Mouse (Mus musculus) intestine, embryonic 15.5 days (tissue): ENCODE measurements around the gene Klf13. TPM values are rescaled to one million over a fixed set of nuclear protein-coding genes. Genes with fewer than 3 reads are reported as not detected.

Experiments used
- ATAC-seq: fragments of 200-750 bp; cut with Nextera tagmentation; 2 replicates; pipeline ENCODE4 v1.8.0; 2017; ENCODE audit warnings: moderate TSS enrichment, moderate library complexity
- H3K27ac ChIP-seq: fragments of 300-500 bp; sonication (generic); 2 replicates; pipeline ENCODE4 v1.5.1; 2015; ENCODE audit warnings: mild to moderate bottlenecking, inconsistent platforms
- H3K27me3 ChIP-seq: fragments of 300-500 bp; sonication (generic); replicated peaks from 2 replicates; pipeline ENCODE4 v1.6.1; 2015; ENCODE audit warnings: inconsistent platforms
- H3K36me3 ChIP-seq: fragments of 300-500 bp; sonication (generic); 2 replicates; pipeline ENCODE4 v1.6.1; 2015; ENCODE audit warnings: inconsistent platforms
- H3K4me1 ChIP-seq: fragments of 300-500 bp; sonication (generic); replicated peaks from 2 replicates; pipeline ENCODE4 v1.6.1; 2015; ENCODE audit warnings: inconsistent platforms
- H3K4me2 ChIP-seq: fragments of 300-500 bp; sonication (generic); replicated peaks from 2 replicates; pipeline ENCODE4 v1.6.1; 2015; ENCODE audit warnings: mild to moderate bottlenecking, inconsistent platforms
- H3K4me3 ChIP-seq: fragments of 300-500 bp; sonication (generic); replicated peaks from 2 replicates; pipeline ENCODE4 v1.5.1; 2015; ENCODE audit warnings: inconsistent platforms
- H3K9ac ChIP-seq: fragments of 300-500 bp; sonication (generic); 2 replicates; pipeline ENCODE4 v1.6.1; 2015; ENCODE audit warnings: inconsistent platforms
- H3K9me3 ChIP-seq: fragments of 300-500 bp; sonication (generic); 2 replicates; pipeline ENCODE4 v1.6.1; 2016; ENCODE audit warnings: inconsistent platforms
- WGBS: fragments of 180-500 bp; shearing (Covaris S2); methylation state at CpG from one replicate; pipeline ENCODE4 v1.1.7; 2015; 5-methylcytosine and 5-hydroxymethylcytosine counted together
- polyA plus RNA-seq: library from polyadenylated mRNA; unstranded; fragments of >200 nt; fragmentation: Nextera tagmentation; extraction: Ambion mirVana; gene quantifications from 2 replicates; pipeline ENCODE4 v1.2.1, GENCODE M21; 2015

Klf13 gene
- polyA plus RNA-seq, 1 experiment from 2014 or later = 26.7 TPM

DNA sequence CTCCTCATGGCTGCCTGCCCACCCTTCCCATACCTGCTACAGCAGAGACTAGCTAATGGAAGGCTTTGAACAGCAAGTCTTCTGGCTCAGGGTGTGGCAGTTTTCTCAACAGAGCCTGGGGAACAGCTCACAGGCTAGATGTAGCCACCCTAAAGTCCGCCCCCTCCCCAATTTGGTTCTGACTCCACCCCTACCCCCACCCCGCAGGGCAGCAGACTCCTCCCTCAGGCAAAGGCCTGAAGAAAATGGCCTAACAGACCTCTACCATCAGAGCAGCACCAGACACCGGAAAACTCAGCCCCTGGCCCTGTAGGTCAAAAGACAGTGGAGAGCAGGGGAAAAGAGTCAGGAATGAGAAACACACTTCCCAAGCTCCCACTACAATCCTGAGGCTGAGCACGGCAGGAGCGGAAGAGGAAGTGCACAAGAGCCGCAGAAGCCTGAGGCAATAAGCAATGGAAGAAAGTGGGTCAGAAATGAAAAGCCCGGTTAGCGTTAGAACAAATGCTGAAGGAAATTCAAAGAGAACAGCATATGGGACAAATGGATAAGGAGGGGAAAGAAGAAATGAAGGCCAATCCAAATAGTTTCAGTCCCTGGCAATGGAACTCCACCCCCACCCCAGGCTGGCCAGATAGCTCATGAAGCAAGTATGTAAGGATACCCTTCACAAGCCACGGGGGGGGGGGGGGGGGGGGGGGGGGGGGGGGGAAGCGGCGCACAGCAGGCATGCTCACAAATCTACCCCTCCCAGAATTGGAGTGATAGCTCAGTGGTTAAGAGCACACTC lies 30.0 kb downstream of the Klf13 start:
- no peak for ATAC-seq
- WGBS = 36% methylated on average over 10 of the region's 11 CpGs
- H3K27ac ChIP-seq = no peak overlapping the region
- no peaks in the 10 kb centered on the region for H3K27me3 ChIP-seq
- H3K9me3 ChIP-seq = no peaks in the 10 kb centered on the region
- no peaks in the 10 kb centered on the region for H3K36me3 ChIP-seq
- no peak overlapping the region for H3K4me3 ChIP-seq
- peaks cover 43% of the 10 kb centered on the region for H3K4me1 ChIP-seq
- no peak overlapping the region for H3K9ac ChIP-seq
- no peak overlapping the region; the same call in 1 of the 2 replicates for H3K4me2 ChIP-seq

DNA sequence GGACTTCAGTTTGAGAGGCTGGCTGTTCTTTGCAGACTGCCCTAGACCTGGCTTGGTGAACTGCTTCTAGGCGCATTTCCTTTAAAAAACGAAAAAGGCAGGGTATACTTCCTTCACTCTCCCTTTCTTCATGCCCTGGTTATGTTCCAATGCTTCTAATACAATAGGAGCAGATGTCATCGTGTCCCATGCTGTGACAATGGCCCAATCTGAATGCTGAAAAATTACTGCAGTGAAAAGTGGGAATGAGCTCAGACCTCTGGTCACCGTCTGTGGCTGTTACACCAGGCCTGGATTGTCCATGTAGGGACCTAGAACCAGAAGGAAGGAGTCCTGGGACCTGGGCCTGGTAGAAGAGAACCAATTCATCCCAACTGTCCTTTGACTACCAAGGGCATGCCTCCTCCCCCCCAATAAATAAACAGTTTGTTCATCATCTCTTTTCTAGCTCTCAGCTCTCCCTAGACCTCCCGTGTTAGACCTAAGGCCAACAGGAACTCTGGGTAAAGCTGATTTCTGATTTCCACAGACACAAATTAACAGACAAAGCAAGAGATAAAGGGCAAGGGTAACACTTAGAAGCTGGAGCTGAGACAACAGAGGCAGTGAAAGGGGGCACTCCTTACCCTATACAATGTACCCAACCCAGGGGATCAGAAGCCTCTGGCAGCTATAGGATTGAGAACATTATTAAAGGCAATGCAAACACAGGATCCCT lies 30.8 kb downstream of the Klf13 start:
- H3K4me3 ChIP-seq = no peak overlapping the region
- ATAC-seq = no peak
- no peak overlapping the region for H3K27ac ChIP-seq
- no peaks in the 10 kb centered on the region for H3K27me3 ChIP-seq
- H3K36me3 ChIP-seq = no peaks in the 10 kb centered on the region
- H3K9ac ChIP-seq = no peak overlapping the region
- peaks cover 40% of the 10 kb centered on the region for H3K4me1 ChIP-seq
- H3K9me3 ChIP-seq = no peaks in the 10 kb centered on the region
- no peak overlapping the region for H3K4me2 ChIP-seq
- WGBS = 77% methylated on average over 5 of the region's 5 CpGs

DNA sequence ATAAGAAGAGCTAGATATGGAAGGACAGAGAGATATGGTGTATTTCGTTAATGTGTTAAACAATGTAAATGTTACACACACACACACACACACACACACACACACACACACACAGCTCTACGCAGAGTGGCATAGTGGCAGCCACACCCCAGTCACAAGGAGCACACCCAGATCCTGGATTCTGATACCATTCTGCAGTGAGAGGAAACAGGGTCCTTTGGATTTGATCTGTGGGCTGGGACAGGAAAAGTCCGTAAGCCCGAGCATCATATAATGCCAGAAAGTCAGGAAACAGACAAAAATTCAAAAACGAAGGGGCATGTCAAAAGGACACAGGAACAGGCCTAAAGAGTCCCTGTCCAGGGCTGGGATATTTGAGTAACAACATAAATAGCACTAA lies 33.1 kb downstream of the Klf13 start:
- 63% methylated on average over 5 of the region's 5 CpGs for WGBS
- Histone ChIP-seq H3K9me3 (no peaks in the 10 kb centered on the region), H3K4me3 (no peak overlapping the region), H3K27me3 (no peaks in the 10 kb centered on the region), H3K4me2 (no peak overlapping the region), H3K36me3 (no peaks in the 10 kb centered on the region), H3K9ac (no peak overlapping the region), H3K4me1 (peaks cover 22% of the 10 kb centered on the region), H3K27ac (no peak overlapping the region)
- peak; percentile 48; the same call in 1 of the 2 replicates for ATAC-seq

DNA sequence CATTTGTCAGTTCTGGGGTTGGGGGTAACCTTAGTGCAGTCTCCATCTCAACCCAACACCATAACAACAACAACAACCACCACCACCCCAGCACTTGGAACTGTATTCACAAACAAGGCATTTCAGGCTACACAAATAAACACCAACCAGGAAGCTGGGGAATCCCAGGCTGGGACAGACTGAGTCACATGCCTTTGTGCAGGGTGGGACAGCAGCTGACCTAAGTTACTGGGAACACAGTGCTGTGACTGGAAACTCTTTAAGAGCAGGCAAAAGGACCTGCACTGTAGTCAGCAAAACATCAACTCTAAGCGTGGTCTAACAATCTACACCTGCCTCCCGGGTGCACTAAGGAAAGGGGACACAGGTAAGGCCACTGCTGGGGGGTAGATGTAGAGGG lies 33.5 kb downstream of the Klf13 start:
- Histone ChIP-seq H3K27me3 (no peaks in the 10 kb centered on the region), H3K9me3 (no peaks in the 10 kb centered on the region), H3K27ac (no peak overlapping the region), H3K9ac (no peak overlapping the region), H3K4me2 (no peak overlapping the region), H3K4me1 (peaks cover 19% of the 10 kb centered on the region), H3K36me3 (no peaks in the 10 kb centered on the region), H3K4me3 (no peak overlapping the region)
- ATAC-seq = peak; percentile 48; the same call in 1 of the 2 replicates
- whole genome bisulfite sequencing = 83% methylated on average over 2 of the region's 2 CpGs

DNA sequence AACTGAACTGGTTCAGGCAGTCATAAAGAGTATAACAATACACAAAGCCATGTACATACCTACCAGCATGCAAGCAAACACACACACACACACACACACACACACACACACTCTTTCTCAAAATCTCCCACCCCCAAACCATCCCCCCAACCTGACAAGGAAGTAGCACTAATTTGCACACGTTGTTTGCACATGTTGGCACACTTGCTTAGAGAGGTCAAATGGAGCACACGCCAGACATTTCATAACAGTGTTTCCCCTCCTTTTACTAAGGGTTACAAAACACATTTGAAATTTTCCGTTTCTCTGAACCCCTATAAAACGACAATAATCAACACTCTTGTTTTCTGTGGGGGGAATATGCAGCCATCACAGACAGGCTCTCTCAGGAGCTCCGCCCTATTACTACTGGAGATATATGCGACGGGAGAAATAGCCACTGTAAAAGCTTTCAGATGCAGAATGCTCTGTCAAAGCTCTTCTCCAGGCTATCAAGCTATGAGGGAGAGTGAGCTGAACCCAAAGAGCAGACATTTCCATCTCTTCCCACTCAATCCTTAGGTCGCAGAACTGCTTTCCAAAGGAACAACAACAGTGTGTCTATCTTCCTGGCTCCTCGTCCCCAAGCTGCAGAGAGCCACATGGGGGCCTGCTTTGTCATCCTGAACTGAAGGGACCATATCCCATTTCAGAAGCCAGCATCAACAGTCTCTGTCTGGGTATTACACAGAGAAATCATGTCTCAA lies 34.9 kb downstream of the Klf13 start:
- no peaks in the 10 kb centered on the region for H3K9me3 ChIP-seq
- H3K27ac ChIP-seq = no peak overlapping the region

DNA sequence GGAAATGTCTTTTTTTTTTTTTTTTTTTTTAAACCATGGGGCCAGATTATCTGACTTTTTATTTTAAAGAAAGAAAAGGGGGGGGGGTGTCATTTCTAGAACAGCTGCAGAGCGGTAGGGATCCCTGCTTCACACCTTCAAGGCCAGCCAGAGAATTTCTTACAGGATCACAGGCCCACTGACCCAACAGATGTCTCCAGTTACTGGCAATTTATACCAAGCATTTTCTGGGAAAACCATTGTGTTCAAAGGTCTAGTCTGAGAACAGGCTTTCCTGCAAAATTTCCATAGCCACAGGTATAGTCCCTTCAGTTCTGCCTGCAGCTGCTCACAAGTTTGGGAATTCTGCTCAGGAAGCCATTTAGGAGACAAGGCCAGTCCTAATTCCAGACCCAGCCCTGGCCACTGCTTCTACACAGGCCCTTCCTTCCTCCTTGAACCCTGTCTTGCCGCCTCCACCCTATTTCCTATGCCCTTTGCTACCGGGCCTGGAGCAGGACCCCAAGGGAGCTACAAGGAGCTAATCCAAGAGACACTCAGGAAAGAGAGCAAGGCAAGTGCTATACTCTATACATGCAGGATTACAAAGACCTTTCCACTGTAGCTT lies 36.0 kb downstream of the Klf13 start:
- Histone ChIP-seq H3K36me3 (no peaks in the 10 kb centered on the region), H3K9me3 (no peaks in the 10 kb centered on the region), H3K9ac (no peak overlapping the region), H3K4me2 (no peak overlapping the region), H3K4me3 (no peak overlapping the region), H3K27ac (no peak overlapping the region), H3K27me3 (no peaks in the 10 kb centered on the region), H3K4me1 (peaks cover 15% of the 10 kb centered on the region)
- WGBS = 56% methylated on average over 3 of the region's 3 CpGs
- no peak for ATAC-seq

More for the DNA sequence above, 34.9 kb downstream of the Klf13 start:
- H3K4me3 ChIP-seq = no peak overlapping the region
- no peak for ATAC-seq
- peaks cover 16% of the 10 kb centered on the region for H3K4me1 ChIP-seq
- H3K36me3 ChIP-seq = no peaks in the 10 kb centered on the region
- H3K9ac ChIP-seq = no peak overlapping the region
- WGBS = 59% methylated on average over 9 of the region's 9 CpGs
- no peak overlapping the region for H3K4me2 ChIP-seq
- H3K27me3 ChIP-seq = no peaks in the 10 kb centered on the region

DNA sequence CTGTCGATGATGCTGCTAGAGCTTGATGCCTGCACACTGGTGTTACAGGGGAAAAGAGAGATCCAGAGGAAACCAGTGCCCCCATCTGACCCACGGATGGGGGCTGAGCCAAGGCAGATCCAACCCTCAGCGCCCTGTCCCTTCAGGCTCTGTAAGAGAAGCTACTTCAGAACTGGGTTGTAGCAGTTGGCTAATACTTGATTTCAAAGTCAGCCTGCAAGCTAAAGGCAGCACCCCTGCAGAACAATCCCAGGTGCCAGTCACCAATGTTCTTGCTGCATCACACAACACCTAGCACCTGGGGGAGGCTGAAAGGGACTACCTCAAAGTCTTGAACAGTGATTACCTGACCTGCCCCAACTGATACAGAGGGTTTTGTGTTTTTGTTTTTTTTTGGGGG lies 36.8 kb downstream of the Klf13 start:
- no peak for ATAC-seq
- no peaks in the 10 kb centered on the region for H3K36me3 ChIP-seq
- no peaks in the 10 kb centered on the region for H3K9me3 ChIP-seq
- WGBS = 75% methylated on average over 3 of the region's 3 CpGs
- peaks cover 23% of the 10 kb centered on the region for H3K4me1 ChIP-seq
- H3K9ac ChIP-seq = no peak overlapping the region
- no peaks in the 10 kb centered on the region for H3K27me3 ChIP-seq
- H3K4me2 ChIP-seq = no peak overlapping the region
- no peak overlapping the region for H3K27ac ChIP-seq
- H3K4me3 ChIP-seq = no peak overlapping the region

DNA sequence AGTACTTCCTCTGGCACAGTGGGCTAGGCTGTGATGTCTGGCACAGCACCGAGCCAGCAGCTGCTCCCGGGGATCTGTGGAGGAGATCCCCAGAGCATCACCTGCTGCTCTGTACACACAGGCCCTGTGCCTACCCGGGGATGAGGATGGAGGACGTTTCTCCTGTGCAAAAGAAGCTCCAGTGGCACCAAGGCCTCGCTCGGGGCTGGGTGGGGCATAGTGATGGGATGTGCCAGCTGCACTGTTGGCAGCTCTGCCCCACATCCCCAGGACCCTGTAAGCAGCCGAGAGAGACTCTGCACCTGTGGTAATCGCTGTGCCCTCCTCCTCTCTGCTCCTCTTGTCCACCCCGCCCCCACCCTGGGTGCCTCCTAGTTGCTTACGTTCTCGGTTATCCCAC lies 37.4 kb downstream of the Klf13 start:
- no peak for ATAC-seq
- Histone ChIP-seq H3K27ac (no peak overlapping the region), H3K27me3 (no peaks in the 10 kb centered on the region), H3K36me3 (no peaks in the 10 kb centered on the region), H3K9me3 (no peaks in the 10 kb centered on the region), H3K4me1 (peaks cover 28% of the 10 kb centered on the region), H3K4me3 (no peak overlapping the region), H3K9ac (no peak overlapping the region), H3K4me2 (no peak overlapping the region)
- WGBS = 75% methylated on average over 11 of the region's 11 CpGs

DNA sequence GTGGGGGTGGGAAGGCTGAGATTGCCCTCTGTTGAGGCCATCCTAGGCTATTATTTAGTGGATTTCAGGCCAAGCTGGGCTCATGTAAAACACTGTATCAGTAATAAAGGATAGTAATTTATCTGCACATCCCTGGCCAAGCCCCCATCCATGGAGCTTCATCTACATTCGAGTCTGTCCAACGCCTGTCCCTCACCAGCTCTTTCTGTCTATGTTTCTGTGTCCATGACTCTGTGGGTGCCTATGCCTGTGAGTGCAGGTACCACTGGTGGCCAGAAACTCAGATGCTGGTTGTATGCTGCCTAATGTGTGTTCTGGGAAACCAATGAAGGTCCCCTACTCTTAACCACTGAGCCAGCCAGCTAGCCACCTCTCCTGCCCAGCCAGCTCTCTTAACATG lies 38.3 kb downstream of the Klf13 start:
- Histone ChIP-seq H3K4me3 (no peak overlapping the region), H3K4me2 (no peak overlapping the region), H3K27me3 (no peaks in the 10 kb centered on the region), H3K9ac (no peak overlapping the region), H3K9me3 (no peaks in the 10 kb centered on the region), H3K4me1 (peaks cover 31% of the 10 kb centered on the region), H3K27ac (no peak overlapping the region), H3K36me3 (no peaks in the 10 kb centered on the region)
- ATAC-seq = no peak
- 88% methylated on average over 2 of the region's 2 CpGs for WGBS

DNA sequence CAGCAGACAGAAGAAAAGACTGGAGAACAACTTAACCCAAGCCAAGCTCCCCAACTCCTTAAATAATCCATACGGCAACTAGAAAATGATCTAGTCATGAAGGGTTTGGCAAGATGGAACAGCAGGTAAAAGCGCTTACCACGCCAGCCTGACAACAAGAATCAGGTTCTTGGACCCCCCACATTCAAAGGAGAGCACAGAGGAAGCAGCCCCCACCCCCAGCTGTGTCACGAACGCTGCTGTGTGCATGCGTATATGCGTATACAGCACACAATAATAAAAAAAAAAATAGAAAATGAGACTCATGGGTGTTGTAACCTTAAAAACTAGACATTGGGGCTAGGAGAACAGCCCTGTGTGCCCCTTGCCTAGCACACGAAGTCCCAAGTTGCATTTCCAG lies 38.8 kb downstream of the Klf13 start:
- no peak overlapping the region for H3K4me3 ChIP-seq
- no peaks in the 10 kb centered on the region for H3K36me3 ChIP-seq
- no peaks in the 10 kb centered on the region for H3K27me3 ChIP-seq
- no peak overlapping the region for H3K4me2 ChIP-seq
- H3K9ac ChIP-seq = no peak overlapping the region
- no peaks in the 10 kb centered on the region for H3K9me3 ChIP-seq
- peaks cover 28% of the 10 kb centered on the region for H3K4me1 ChIP-seq
- no peak overlapping the region for H3K27ac ChIP-seq
- no peak for ATAC-seq
- WGBS = 91% methylated on average over 8 of the region's 8 CpGs

DNA sequence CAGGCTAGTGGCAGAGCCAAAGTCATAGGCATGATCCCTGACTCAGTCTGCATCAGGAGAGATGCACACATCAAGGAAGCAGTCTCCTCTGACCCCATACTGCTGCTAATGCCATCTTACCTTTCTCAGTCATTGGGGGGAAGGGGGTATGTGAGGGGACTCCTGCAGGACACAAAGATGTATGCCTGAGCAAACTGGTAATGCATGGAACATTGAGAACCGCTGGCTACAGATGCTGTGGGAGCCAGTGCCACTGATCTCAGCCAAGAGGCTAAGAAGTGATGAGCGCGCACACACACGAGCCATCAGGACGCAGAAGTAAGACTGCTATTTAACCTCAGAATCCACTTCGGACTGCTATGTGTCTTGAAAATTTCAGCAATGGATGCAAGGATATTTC lies 40.5 kb downstream of the Klf13 start:
- Histone ChIP-seq H3K4me3 (no peak overlapping the region), H3K4me1 (peaks cover 28% of the 10 kb centered on the region), H3K4me2 (no peak overlapping the region), H3K36me3 (no peaks in the 10 kb centered on the region), H3K9me3 (no peaks in the 10 kb centered on the region), H3K27ac (no peak overlapping the region), H3K27me3 (no peaks in the 10 kb centered on the region), H3K9ac (no peak overlapping the region)
- 90% methylated on average over 6 of the region's 6 CpGs for WGBS
- no peak for ATAC-seq

DNA sequence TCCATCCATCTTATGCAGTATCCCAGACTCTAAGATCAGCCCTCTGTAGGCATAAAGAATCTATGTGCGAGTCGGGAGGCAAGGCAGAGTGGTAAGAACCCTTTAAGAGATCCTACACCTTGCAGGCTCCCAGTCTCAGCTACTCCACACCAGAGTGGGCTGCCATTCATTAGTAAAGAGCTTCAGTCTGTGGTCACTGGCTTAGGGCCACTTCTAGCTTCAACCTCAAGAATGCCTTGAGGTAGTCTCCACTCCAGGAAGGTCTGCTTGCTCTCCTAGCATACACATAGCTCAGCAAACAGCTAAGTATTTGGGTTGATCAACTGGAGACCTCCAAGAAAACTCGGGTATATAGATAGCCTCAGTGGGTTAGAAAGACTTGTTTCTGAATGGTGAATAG lies 41.1 kb downstream of the Klf13 start:
- Histone ChIP-seq H3K4me3 (no peak overlapping the region), H3K9ac (peak overlapping the region; percentile 43; the same call in 1 of the 2 replicates), H3K4me2 (peak overlapping the region; percentile 77), H3K4me1 (peaks cover 23% of the 10 kb centered on the region), H3K36me3 (no peaks in the 10 kb centered on the region), H3K9me3 (no peaks in the 10 kb centered on the region), H3K27ac (peak overlapping the region; percentile 95), H3K27me3 (no peaks in the 10 kb centered on the region)
- WGBS = 29% methylated on average over 3 of the region's 3 CpGs
- no peak for ATAC-seq
